Mouse (Mus musculus): ENCODE measurements at regions not wholly inside any gene's neighbourhood (a gene's known extent, or its start where the extent isn't known, plus 50 kb on each side); places are given as distances from the start of the nearest gene placed in this dataset.

DNA sequence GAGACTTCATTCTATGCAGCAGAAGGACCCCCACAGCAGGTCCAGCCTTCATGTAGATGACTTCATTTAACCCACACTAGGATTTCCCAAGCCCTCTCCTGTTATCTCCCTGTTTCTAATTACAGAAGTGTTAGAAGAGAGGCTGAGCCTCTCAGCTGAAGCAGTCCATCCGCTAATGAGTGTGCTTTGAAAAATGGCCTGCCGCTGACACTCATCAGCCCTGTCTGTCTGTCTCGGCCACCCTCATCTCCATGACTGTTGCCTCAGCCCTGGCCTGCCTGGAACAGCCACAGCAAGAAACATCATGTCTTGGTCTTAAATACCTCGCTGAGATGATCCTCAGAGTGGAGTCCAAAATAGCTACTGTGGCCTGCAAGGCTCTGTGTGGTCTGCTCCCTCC is 273.1 kb downstream of the Slc30a10 start:
- peak; percentile 23 to 77 for DNase-seq

DNA sequence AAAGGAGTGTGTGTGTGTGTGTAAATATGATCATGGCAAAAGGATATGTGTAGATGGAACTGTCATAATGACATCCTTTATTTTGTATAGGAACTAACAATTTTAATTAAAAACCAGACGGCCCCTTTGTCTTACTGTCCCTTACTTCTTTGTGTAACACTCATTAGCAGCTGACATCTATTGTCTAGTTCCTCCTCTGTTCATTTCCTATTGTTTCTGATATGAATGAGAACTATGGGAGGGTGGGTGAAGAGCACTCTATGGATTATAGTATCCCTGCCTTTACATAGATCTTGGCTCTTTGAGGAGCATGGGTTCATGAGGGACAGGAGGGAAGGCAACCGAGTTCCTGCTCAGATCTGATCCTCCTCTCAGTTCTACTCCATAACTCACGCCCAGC is 273.8 kb downstream of the Slc30a10 start:
- no peak for DNase-seq

DNA sequence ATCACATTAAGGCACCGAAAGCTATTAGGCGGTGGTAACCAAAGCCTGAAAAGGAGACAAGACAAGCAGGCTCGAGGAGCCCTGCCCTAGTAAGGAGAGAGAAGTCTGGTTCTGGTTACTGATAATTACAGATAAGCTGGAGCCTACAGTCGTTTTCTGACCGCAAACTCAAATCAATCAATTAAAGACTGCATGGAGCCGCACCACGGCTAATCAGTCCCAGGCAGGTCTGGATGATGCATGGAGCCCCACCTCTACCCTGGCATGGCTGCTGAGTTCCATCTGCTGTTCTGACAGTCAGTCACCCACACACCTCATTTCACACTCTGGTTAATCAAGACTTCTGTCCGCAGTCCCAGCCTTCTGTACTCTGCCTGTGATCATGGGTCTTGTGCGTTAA is 276.4 kb downstream of the Slc30a10 start:
- peak in 1 of 2 experiments; percentile 25 for DNase-seq

DNA sequence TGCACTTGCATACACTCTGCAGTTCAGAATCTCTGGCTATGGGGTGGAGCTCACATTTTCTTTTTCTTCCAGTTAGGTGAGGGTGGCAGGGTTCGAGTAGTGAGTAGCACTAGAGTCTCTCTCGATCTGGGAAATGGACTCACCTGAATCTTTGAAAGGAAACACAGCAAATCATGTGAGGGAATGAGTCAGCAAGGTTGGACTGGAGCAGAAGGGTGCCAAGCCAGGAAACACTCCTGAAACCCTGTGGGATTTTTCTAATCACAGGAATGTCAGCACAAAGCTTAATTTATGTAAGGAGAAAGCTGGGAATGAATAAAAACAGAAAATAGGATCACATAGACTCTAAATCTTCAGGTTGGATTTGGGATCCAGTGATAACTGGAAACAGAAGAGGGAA is 282.1 kb downstream of the Slc30a10 start:
- no peak for DNase-seq

DNA sequence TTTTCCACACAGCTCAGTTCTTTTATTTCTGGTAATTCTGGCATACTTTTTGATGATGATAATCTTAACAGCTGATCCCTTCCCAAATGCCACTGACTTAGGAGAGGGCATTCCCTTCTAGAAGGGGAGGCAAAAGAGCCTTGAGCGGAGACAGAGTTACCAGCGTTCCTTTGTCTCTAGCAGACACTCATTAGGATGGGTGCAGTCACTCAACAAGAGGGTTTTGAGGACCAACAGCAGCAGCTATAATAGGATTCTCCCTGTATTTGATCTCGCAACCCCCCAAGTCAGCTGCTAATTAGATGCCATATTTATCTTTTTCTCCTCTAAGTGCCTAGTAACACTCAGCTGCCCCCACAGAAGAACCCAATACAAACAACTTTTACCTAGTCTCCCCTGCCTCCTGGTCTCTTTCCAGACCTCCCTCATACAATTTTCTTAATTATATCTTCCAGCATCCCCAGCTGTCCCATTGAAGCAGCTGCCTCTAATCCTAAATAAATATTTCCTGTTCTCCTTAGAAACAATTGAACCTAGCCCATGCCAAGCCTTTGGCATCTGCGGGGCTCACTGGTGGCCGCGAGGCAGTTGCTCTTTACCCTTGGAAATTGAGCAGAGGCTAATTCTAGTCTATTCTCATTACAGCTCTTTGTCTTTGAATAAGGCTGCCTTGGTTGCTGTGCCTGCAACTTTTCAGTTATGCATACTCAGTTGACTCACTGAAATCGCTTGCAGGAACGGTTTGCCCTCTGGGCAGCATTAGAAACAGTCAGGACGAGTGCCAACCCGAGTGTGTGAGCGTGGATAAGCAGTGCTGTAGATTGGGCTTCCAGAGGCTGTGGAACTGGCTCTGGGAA is 286.6 kb downstream of the Slc30a10 start:
- peak; percentile 6 to 35 for DNase-seq

DNA sequence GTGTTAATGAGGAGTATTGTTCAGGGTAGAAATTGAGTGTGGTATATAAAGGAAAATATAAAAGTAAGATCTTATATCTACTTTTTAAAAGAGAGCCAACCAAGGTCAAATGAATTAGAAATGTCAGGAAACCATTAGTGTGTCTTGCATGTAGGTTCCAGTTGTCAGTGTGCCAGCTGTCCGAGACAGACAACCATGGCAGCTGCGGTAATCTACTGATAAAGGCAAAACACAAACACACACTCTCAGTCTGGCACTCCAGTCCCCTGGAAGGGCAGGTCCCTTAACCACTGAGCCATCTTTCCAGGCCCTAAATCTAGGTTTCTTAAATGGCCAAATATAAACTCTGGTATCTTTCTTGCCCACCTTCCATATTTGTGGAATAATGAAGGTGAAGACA is 294.6 kb downstream of the Slc30a10 start:
- DNase-seq, result no peak

DNA sequence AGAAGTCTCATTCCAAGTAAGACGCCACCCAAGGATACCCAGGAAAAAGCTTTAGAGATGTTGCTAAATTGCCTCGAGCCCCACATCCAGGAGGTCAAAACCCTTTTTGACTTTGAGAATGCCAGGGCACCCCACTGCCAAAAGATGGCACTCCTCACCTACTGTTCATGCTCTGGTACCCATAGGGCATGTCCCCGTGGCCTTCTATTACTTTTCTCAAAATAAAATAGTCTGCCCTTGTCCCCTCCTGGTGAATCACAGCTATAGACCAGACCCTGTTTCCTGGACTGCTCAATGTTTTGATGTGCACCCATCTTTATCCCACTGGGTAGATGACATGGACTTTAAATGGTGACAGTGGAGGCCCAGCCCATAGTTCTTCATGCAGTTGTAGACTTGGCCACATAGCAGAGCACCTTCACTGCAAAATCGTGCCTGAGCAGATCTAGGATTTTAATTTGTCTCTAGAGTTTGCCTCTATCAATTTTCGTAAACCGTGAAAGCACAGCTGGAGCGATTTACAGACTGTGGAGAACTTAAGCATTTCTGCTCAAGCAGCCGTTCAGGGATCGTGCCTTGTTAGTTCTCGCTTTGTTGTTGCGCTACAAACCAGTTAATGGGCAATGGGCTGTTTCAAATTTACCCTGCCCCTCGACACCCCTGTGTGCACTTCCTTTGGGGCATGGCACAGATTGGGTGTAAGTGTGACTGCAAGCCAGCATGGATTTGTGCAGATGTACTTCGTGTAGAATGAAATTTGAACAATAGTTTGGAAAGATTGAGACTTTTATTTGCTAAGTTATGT is 300.0 kb downstream of the Slc30a10 start:
- peak in 1 of 2 experiments; percentile 23 for DNase-seq

DNA sequence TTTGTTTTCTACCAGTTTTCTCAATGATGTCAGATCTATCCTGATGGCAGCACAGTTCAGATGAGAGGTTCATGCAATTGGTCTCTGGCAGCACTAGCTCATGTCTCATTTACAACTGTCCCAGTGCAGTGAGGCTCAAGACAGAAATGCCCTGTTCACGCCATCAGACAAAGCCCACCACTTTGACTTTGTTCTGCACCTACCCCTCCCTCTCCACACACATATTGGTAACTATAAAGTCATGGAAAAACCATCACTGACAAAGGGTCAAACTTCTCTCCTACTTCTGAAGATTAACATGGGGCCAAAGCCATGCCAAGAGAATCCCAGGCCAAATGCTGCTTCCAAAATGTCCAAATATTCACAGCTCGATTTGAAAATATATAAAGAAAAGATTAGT is 302.7 kb downstream of the Slc30a10 start:
- no peak for DNase-seq

DNA sequence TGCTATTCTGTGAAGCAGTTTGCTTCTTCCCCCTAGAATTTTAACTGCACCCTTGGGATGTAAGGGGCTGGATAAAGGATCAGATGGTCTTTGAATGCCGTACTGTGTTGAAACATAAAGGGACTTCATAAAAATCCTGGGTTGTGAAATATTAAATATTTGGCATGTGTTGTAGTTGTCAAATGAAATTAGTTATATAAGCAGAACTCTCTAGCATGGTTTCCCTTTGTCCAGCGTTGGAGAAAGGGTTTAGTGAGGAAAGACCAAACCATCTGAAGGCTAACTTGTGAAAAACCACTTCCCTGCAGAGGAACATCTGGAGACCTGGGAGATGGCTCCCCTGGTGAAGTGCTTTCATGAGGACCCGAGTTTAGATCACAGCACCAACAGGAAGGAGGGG is 319.6 kb downstream of the Slc30a10 start:
- DNase-seq, result no peak

DNA sequence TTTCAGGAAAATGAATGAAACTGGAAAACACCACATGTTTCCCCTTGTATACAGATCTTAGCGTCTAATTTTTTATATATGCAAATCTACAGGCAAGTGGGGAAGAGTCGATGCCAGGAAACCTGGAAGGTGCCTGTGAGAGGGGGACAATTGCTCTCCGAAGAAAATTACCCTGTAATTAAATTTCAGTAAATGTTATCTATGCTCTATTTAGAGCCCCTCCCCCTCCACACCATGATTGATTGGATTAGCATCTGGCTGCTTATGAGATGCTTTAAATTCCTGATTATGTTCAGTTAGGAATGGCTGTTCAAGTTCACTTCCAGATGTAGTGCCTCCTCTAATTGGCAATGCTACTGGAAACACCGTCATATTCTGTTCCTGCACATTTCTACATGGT is 325.0 kb downstream of the Slc30a10 start:
- no peak for DNase-seq

DNA sequence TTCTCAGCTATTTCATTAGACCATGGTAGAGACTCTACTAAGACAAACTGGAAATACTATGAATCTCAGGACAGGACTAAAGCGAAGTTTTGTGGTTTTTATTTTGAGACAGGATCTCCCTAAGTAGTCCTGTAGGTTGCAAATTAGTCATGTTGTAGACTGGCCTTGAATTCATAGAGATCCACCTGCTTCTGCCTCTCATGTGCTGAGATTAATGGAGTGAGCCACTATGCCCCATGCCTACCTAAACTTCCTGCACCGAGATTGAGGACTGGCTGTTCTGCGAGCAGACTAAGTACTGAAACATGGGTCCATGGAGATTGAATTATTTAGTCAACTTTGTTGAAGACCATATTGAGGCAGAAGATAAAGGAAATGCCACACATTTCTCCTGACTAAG is 315.0 kb downstream of the Lyplal1 start:
- no peak for DNase-seq

DNA sequence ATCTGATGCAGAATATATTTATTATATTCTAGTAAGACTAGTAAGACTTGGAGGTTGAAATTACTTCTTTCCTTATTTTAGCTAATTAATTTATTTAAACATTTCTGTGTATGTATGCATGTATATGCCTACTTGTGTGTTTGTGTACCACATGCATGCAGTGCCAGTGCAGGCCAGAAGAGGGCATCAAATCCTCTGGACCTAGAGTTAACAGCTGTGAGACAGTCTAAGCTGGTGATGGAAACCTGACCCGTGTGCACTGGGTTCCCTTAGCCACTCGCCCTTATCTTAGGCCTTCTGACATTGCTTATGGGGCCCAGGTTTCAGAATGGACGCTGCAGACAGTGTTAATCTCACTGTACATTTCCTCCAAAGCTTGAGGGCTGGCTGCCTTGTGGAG is 302.2 kb downstream of the Lyplal1 start:
- DNase-seq, result no peak

DNA sequence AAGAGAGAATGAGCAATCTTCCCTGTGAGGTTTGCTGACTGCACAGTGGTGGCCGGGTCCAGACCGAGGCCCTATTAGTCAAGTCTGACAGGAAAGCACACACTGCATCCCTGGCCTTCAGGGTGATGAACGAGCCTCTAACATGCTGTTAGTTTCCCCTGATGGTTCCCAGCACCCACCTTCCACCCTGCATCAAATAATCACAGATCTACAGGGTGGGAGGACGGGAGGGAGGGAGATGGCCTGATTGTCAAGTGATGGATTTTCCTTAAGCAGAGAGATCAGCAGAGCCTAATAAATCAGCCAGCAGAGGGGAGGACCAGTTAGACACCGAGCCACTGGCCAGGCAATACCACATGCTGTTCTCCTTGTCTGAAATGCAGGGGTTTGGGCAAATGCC is 298.1 kb downstream of the Lyplal1 start:
- no peak for DNase-seq

DNA sequence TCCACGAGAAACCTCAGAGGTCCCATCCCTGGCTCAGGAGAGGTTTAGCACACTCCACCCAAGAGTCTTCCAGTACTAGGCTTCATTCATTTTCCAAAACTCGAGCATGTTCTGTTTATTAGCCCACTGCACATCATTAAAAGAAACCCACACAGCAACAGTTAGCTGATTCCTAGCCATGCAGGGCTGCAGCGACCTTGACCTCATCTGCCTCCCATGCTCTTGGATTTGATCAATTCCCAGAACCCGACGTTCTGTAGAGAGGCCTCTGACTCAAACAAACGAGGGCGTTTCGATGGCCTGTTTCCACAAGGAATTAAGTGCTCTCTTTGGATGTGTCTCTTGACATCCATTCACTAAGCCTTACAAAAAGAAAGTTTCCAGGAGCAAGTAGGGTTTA is 294.9 kb downstream of the Lyplal1 start:
- no peak for DNase-seq

DNA sequence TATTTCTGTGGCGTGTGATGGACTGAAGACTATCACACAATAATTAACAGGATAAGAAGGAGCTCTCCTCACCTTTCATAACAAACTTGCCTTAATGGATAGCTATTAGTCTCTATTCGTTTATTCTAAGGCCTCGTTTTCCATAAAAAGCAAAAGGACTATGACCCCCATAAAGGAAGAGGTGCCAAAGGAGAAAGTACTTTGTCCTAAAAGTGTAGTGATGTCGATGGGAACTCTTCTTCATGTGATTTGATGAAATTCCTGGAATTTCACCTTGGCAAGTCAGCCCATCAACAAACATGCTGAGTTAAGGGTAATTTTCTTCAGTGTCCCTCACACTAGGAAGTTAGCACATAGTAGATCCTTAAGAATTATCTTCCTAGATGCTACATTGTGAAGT is 293.9 kb downstream of the Lyplal1 start:
- no peak for DNase-seq

DNA sequence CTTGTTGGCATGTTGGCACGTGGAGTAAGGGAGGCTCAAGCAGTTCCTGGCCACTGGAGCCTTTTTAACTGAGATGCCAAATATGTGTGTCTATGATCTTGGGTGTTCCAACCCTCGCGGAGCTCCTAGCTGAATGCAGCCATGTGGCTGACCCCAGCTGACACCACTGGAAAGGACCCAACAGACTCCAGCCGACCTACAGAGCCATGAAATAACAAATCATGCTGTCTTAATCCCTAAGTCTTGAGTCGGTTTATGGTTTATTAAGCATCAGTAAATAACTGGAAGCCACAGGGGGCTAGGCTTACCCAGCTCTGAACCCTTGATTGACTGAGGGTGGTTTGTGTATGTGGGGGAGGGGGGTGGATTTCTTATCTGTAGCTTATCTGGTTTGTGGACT is 293.2 kb downstream of the Lyplal1 start:
- no peak for DNase-seq

DNA sequence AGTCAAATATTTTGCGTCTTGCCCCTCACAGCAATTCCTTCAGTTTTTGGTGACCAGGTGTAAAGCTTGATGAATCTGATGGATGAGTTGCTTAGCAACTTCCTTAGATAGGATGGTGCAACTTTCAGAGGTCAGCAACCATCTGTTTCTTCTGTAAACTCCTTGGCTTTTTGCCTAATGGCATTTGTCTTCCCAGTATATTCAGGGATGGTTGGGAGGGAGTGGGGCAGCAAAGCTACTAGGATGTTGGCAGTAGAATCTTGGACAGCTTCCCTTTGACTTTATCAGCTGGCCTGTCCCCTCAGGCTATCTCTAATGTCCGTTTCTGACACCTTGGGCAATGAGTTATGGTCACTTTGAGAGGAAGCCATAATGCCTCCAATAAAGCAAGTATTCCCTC is 289.1 kb downstream of the Lyplal1 start:
- no peak for DNase-seq

DNA sequence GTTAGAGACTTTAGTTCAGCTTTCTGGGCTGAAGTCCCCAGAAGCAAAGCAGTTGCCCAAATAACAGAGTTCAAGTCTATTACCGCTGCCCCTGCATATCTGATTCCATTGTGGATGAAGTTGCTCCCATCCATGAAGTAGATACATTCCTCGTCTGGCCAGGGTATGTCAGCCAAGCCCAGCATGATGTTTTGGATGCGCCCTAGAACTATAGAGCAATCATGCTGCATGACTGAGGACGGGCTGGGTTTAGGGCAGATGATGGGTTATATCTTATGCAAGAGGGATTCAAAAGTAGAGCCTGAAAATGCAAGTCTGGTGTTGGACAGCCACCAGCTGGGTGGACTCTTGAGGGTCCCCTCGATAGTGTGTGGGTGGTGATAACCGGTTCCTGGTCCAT is 288.6 kb downstream of the Lyplal1 start:
- no peak for DNase-seq

DNA sequence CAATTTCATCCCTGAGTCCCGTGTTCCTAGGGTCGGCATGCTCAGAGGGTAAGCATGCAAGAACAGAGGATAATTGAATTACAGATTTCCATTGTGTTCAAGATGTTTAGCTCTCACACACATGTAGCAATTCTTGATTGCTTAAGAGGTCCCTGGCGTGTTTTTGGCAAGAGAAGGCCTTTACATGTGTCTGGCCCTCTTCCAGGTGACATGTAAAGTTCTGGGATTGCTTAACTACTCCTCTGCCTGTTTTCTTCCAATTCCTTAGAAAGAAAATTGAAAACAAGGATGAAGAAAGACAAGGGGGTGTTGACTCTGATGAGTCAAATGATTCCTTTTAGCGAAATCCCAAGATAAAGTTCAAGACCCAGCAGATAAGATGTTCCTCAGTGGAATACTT is 285.1 kb downstream of the Lyplal1 start:
- peak in 1 of 2 experiments; percentile 11 for DNase-seq

DNA sequence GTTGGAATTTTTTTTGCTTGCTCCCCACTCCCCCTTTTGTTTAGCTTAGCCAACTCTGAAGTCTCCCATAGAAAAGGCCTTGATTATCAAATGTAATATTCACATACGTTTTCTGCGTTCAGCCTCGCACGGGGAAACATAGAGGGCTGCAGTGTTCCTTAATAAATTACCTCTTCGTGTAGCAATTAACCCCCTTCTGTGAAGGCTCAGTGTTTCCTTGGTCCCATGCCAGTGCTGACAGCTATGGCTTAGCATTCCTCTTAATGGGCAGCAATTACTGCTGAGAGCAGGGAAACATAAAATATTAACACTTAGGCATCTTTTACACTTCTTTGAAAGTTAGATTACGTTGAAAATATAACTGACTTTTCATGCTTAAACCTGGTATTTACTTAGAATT is 282.9 kb downstream of the Lyplal1 start:
- DNase-seq, result no peak

DNA sequence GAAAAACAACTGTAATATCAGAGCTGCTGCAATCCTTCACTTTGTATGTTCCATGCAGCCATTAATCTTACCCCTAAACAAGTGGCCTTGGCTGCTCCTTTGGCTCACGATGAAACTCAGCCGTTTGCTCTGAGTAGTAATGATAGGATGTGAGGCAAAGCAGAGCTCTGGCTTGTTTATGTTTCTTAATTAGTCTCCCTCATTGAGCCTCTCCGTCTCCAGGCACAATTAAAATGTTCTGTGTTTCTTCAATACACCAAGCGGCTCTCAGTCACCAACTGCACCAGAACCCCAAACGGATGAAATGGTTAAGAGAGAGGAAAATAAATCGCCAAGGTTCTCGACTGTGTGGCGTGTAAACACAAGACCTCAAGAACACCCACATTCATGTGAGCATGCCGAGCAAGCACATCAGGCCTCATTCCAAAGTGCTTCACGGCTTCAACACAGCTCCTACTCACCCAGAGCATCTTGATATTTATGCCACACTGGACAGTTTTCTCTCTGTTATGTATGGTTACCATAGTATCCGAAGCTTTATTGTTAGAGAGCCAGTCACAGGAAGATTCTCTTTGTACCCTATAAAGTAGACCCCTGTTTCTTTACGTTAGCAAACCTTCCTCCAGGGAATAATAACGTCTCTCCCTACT is 280.4 kb downstream of the Lyplal1 start:
- DNase-seq, result no peak

DNA sequence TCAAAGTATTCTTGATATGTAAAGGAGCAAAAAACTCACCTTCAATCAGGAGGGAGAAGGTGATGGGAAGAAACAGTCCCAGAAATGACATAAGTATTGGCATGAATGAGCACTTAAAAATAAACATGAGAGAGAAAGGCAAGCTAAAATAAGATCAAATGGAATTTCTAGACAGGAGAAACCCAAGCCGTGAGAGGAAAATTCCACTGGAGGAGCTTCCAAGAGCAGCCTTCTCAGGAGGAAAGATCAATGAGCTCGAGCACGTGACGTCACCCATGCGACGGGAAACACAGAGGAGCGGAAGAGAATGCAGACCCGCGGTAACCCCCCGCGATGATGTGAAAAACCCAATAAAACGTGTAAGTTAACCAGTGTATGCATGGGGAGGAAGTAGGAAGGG is 274.6 kb downstream of the Lyplal1 start:
- DNase-seq, result no peak

DNA sequence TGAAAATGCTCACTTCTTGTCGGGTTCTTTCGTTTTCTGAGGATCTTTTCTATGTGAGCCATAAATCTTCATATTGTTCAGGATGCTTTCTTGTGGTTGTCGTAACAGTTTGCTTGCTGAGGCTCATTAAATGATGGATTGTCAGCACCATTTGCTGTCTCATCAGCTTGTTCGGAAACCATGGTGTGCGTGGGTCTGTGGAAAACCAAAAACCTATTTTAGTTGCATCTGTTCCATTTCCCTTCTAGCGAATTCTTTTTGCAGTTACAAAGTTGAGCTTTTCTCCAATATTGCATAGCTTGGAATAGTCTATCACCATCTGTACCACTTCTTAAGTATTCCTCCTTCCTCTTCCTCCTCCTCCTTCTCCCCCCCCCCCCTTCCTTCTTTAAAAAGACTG is 269.9 kb downstream of the Lyplal1 start:
- no peak for DNase-seq

DNA sequence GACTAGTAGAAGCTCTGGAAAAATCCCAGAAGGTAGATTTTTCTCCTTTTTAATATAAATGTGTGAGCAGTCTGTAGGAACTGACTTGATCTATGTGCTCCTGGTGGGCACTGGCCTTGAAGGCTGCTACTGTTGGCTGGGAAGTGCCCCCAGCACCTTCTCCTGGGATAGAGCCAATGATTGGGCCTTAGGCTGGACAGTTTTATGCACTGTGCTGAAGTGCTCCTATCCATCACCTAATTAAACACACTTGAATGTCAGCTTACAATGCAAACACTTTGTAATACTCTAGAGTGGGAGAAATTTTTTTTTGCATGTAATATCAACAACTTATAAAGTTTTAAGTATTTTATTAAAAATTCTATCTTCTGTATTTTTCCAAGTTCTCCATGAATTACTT is 266.5 kb downstream of the Lyplal1 start:
- DNase-seq, result no peak

Data from lung, postnatal 4 days (tissue).